Mouse (Mus musculus) megakaryocyte, embryonic 14.5 days (primary cell): ENCODE results near the gene Mast4.

Source experiments
- FLI1 ChIP-seq: IDR thresholded peaks from 2 replicates; pipeline ENCODE4 v1.6.1; 2012; ENCODE audit warnings: low read length, inconsistent platforms, mixed read lengths
- GATA1 ChIP-seq: IDR thresholded peaks from 3 replicates; pipeline ENCODE4 v1.6.1; 2012; ENCODE audit warnings: mixed read lengths, low read length, inconsistent platforms, borderline replicate concordance

- TF ChIP-seq FLI1 (no peak), GATA1 (no peak)
These were observed 444.3 kb downstream of the Mast4 start for GRCm38 (mm10) chr13:102889989-102890388.
